Mouse (Mus musculus) E14TG2a.4 (cell line): ENCODE measurements at regions not wholly inside any gene's neighbourhood (a gene's known extent, or its start where the extent isn't known, plus 50 kb on each side); places are given as distances from the start of the nearest gene placed in this dataset.

Source experiments
- CTCF ChIP-seq: conservative IDR thresholded peaks from 2 replicates; pipeline ENCODE4 v1.5.1; 2014; ENCODE audit warnings: low read length
- NANOG ChIP-seq: IDR thresholded peaks from 2 replicates; pipeline ENCODE4 v1.6.1; 2014; ENCODE audit warnings: borderline replicate concordance, low read length, mixed read lengths
- POU5F1 ChIP-seq: IDR thresholded peaks from 2 replicates; pipeline ENCODE4 v1.6.1; 2014; ENCODE audit warnings: low read length, borderline replicate concordance

DNA sequence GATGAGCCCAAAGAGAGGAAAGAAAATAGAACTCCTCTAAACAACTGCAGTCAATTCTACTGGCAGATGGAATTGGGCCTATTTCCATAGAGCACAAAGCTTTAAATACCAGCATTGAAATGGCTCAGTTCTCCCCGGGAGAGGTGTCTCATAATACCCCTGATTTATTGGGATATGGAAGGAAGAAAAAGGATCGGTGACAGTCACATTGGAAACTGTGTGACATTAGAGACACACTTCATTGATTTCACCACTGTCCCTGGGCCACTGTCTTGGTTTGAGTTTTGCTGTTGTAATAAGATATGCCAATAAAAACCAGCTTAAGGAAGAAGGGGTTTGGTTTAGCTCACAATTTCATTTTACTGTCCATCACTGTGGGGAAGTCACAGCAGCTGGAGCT, 288.7 kb upstream of the 5930422O12Rik start:
- TF ChIP-seq CTCF (no peak), NANOG (no peak), POU5F1 (no peak)
